In the genomic region with DNA sequence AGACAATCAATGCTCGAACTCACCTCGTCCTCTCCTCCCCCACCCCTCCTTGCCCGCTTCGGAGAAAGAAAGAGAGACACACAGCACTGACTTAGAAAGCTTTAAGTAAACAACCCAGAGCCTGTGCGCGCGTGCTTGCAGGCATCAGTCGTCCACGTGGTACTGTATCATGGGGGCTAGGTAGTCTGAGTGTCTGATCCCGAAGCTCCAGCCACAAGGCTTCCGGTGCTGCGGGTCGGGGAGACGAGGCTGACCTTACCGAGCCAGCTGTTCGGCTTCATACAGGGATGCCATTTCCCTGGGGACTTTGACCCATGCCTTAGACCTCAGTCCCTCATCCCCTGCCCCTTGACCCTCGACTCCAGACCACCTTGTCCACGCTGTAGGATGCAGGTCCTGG, we compare ENCODE assay signal across 15 mouse cellular contexts. TPM values are rescaled to one million over a fixed set of nuclear protein-coding genes. Genes with fewer than 3 reads are reported as not detected.
A peak's percentile ranks its signal among the peaks of the same experiment; 100 is the strongest.
DNase-seq lines count a peak whose midpoint lies in the region; ATAC-seq and TF ChIP-seq lines count a peak whose summit lies in the region.
"Had no signal": no experiment of that assay in that cellular context is flagged by ENCODE, and none has a peak within 500 bp of the region (broad histone marks: within the 10 kb centered on the region; RNA-seq: fewer than 3 reads in every experiment).

No protein-coding gene starts in this region.

- peaks cover 44% of the 10 kb centered on the region for H3K4me1 ChIP-seq in heart, embryonic 10.5 days
- peaks cover 33% of the 10 kb centered on the region for H3K4me1 ChIP-seq in kidney, postnatal 0 days (replicated peaks; ENCODE audit: insufficient read depth, low read length)
- peaks cover 23% of the 10 kb centered on the region for H3K4me1 ChIP-seq in embryonic facial prominence, embryonic 12.5 days
- peaks cover 54% of the 10 kb centered on the region for H3K4me1 ChIP-seq in liver, embryonic 15.5 days (replicated peaks)

- peak overlapping the region; percentile 22 for H3K4me3 ChIP-seq in heart, embryonic 10.5 days
- no peak overlapping the region for H3K4me3 ChIP-seq in kidney, postnatal 0 days (replicated peaks; ENCODE audit: low read depth, low read length)
- H3K4me3 ChIP-seq in embryonic facial prominence, embryonic 12.5 days, result no peak overlapping the region
- H3K4me3 ChIP-seq in liver, embryonic 15.5 days (replicated peaks), result no peak overlapping the region

- no peak for ATAC-seq in kidney, postnatal 0 days (replicated peaks; ENCODE audit: low FRiP score, low read depth)
- no peak for ATAC-seq in embryonic facial prominence, embryonic 12.5 days (ENCODE audit: insufficient number of reproducible peaks, insufficient read depth, low FRiP score, low TSS enrichment)
- no peak for ATAC-seq in liver, embryonic 15.5 days (ENCODE audit: insufficient read depth)
- no peak for ATAC-seq in megakaryocyte, adult 5-6 weeks (ENCODE audit: poor library complexity, severe bottlenecking)
- ATAC-seq: CD4-positive, CD25-positive, alpha-beta regulatory T cell, adult 4 months had no signal

- H3K9ac ChIP-seq in kidney, postnatal 0 days (ENCODE audit: low read depth, low read length), result no peak overlapping the region
- no peak overlapping the region for H3K9ac ChIP-seq in embryonic facial prominence, embryonic 12.5 days
- no peak overlapping the region for H3K9ac ChIP-seq in liver, embryonic 15.5 days

- no peak overlapping the region for H3K27ac ChIP-seq in heart, embryonic 10.5 days
- no peak overlapping the region for H3K27ac ChIP-seq in kidney, postnatal 0 days
- no peak overlapping the region for H3K27ac ChIP-seq in embryonic facial prominence, embryonic 12.5 days
- H3K27ac ChIP-seq in liver, embryonic 15.5 days (replicated peaks), result no peak overlapping the region
- H3K27ac ChIP-seq: macrophage had no signal

- 5% methylated on average over 18 of the region's 18 CpGs for WGBS in heart, embryonic 10.5 days
- 6% methylated on average over 18 of the region's 18 CpGs for WGBS in kidney, postnatal 0 days
- WGBS in embryonic facial prominence, embryonic 12.5 days, result 5% methylated on average over 18 of the region's 18 CpGs
- 13% methylated on average over 18 of the region's 18 CpGs for WGBS in liver, embryonic 15.5 days (ENCODE audit: insufficient replicate concordance)

- H3K36me3 ChIP-seq in heart, embryonic 10.5 days, result peaks cover 5% of the 10 kb centered on the region
- no peaks in the 10 kb centered on the region for H3K36me3 ChIP-seq in kidney, postnatal 0 days (ENCODE audit: insufficient read depth, low read length)
- H3K36me3 ChIP-seq in embryonic facial prominence, embryonic 12.5 days, result 0 out of 2 replicates have a peak, but pooled peaks cover 4% of the 10 kb centered on the region
- peaks cover 6% of the 10 kb centered on the region for H3K36me3 ChIP-seq in liver, embryonic 15.5 days (replicated peaks)

- H3K4me2 ChIP-seq in kidney, postnatal 0 days (ENCODE audit: low read length), result peak overlapping the region; percentile 25; the same call in 1 of the 2 replicates
- H3K4me2 ChIP-seq in embryonic facial prominence, embryonic 12.5 days (replicated peaks), result peak overlapping the region; percentile 0; the same call in 1 of the 2 replicates
- H3K4me2 ChIP-seq in liver, embryonic 15.5 days, result peak overlapping the region; percentile 23; the same call in 1 of the 2 replicates

- no peak for TF ChIP-seq CTCF in kidney, postnatal 0 days (IDR thresholded peaks at IDR 0.05; ENCODE audit: low read depth)

- no peaks in the 10 kb centered on the region for H3K9me3 ChIP-seq in heart, embryonic 10.5 days
- no peaks in the 10 kb centered on the region for H3K9me3 ChIP-seq in kidney, postnatal 0 days (replicated peaks; ENCODE audit: low read length)
- H3K9me3 ChIP-seq in embryonic facial prominence, embryonic 12.5 days, result no peaks in the 10 kb centered on the region
- no peaks in the 10 kb centered on the region for H3K9me3 ChIP-seq in liver, embryonic 15.5 days (replicated peaks)

- peaks cover 62% of the 10 kb centered on the region for H3K27me3 ChIP-seq in heart, embryonic 10.5 days (ENCODE audit: insufficient read depth, poor library complexity, severe bottlenecking)
- peaks cover 36% of the 10 kb centered on the region for H3K27me3 ChIP-seq in kidney, postnatal 0 days (ENCODE audit: insufficient read depth, low read length)
- peaks cover 47% of the 10 kb centered on the region for H3K27me3 ChIP-seq in embryonic facial prominence, embryonic 12.5 days
- H3K27me3 ChIP-seq in liver, embryonic 15.5 days, result peaks cover 51% of the 10 kb centered on the region

- DNase-seq in heart, embryonic 10.5 days (ENCODE audit: low spot score), result no peak
- no peak for DNase-seq in heart, postnatal 4 days
- peak; percentile 3 for DNase-seq in kidney, postnatal 0 days (ENCODE audit: low spot score)
- DNase-seq in kidney, postnatal 14 days, result no peak
- DNase-seq in gastrocnemius, postnatal 36 days, result no peak
- DNase-seq: right cerebral cortex, postnatal 4 days; thymus, postnatal 25 days had no signal

- intact Hi-C loops in gastrocnemius, postnatal 36 days (cut with DNase I), result no loop called here

RNA-seq across cellular contexts. Expression of gene Tymp, which starts 0.5 kb away (rescaled TPM):
- polyA plus RNA-seq in heart, embryonic 10.5 days (2016; fragmentation: Nextera tagmentation; extraction: Ambion mirVana), result 1.3 and 1.4 TPM in 2 replicates
- total RNA-seq in heart, postnatal 4 days (2021), result under 1 TPM; 0.31 to 0.72 TPM
- 1.7 and 2.1 TPM in 2 replicates for polyA plus RNA-seq in kidney, postnatal 0 days (2015; fragmentation: Nextera tagmentation; extraction: Ambion mirVana)
- 1.2 and 1.5 TPM in 2 replicates for polyA plus RNA-seq in embryonic facial prominence, embryonic 12.5 days (2016; fragmentation: Nextera tagmentation; extraction: Ambion mirVana)
- 0.40 TPM in 2 replicates for polyA plus RNA-seq in liver, embryonic 15.5 days (2015; fragmentation: Nextera tagmentation; extraction: Ambion mirVana)
- total RNA-seq in megakaryocyte, adult 5-6 weeks (2015), result not detected in 2 replicates
- total RNA-seq in megakaryocyte, adult 5-6 weeks (2017), result 0.07 and 0.12 TPM in 2 replicates
- under 1 TPM; 0.35 to 0.48 TPM for total RNA-seq in gastrocnemius, postnatal 36 days (2021)
- polyA plus RNA-seq: CD4-positive, CD25-positive, alpha-beta regulatory T cell, adult 4 months had no signal

RNA-seq across cellular contexts. Expression of gene Odf3b, which starts 1.7 kb away (rescaled TPM):
- polyA plus RNA-seq in heart, embryonic 10.5 days (2016; fragmentation: Nextera tagmentation; extraction: Ambion mirVana), result 0.31 and 0.38 TPM in 2 replicates
- total RNA-seq in heart, postnatal 4 days (2021), result under 1 TPM; 0.26 to 0.72 TPM
- 0.68 and 0.87 TPM in 2 replicates for polyA plus RNA-seq in kidney, postnatal 0 days (2015; fragmentation: Nextera tagmentation; extraction: Ambion mirVana)
- polyA plus RNA-seq in embryonic facial prominence, embryonic 12.5 days (2016; fragmentation: Nextera tagmentation; extraction: Ambion mirVana), result 0.27 and 0.51 TPM in 2 replicates
- 0.46 and 0.68 TPM in 2 replicates for polyA plus RNA-seq in liver, embryonic 15.5 days (2015; fragmentation: Nextera tagmentation; extraction: Ambion mirVana)
- not detected in 2 replicates for total RNA-seq in megakaryocyte, adult 5-6 weeks (2015)
- total RNA-seq in megakaryocyte, adult 5-6 weeks (2017), result not detected in 2 replicates
- under 1 TPM; 0.42 to 0.87 TPM for total RNA-seq in gastrocnemius, postnatal 36 days (2021)
- polyA plus RNA-seq: macrophage had no signal

RNA-seq across cellular contexts. Expression of gene Sco2, which starts 3.7 kb away (rescaled TPM):
- 8.1 TPM in 2 replicates for polyA plus RNA-seq in heart, embryonic 10.5 days (2016; fragmentation: Nextera tagmentation; extraction: Ambion mirVana)
- 10 to 100 TPM; 13.6 to 14.1 TPM for total RNA-seq in heart, postnatal 4 days (2021)
- polyA plus RNA-seq in kidney, postnatal 0 days (2015; fragmentation: Nextera tagmentation; extraction: Ambion mirVana), result 11.7 and 12.6 TPM in 2 replicates
- polyA plus RNA-seq in embryonic facial prominence, embryonic 12.5 days (2016; fragmentation: Nextera tagmentation; extraction: Ambion mirVana), result 5.5 and 6.2 TPM in 2 replicates
- 2.4 and 4.3 TPM in 2 replicates for polyA plus RNA-seq in liver, embryonic 15.5 days (2015; fragmentation: Nextera tagmentation; extraction: Ambion mirVana)
- total RNA-seq in megakaryocyte, adult 5-6 weeks (2015), result 7.3 and 10.4 TPM in 2 replicates
- 3.4 and 5.7 TPM in 2 replicates for total RNA-seq in megakaryocyte, adult 5-6 weeks (2017)
- total RNA-seq in gastrocnemius, postnatal 36 days (2021), result 10 to 100 TPM; 12.0 to 19.1 TPM

RNA-seq across cellular contexts. Expression of gene Klhdc7b, which starts 7.4 kb away (rescaled TPM):
- polyA plus RNA-seq in heart, embryonic 10.5 days (2016; fragmentation: Nextera tagmentation; extraction: Ambion mirVana), result 0.06 TPM in 1 of 2 replicates, not detected in the other
- total RNA-seq in heart, postnatal 4 days (2021), result not detected
- polyA plus RNA-seq in kidney, postnatal 0 days (2015; fragmentation: Nextera tagmentation; extraction: Ambion mirVana), result not detected in 2 replicates
- 0.11 TPM in 1 of 2 replicates, not detected in the other for polyA plus RNA-seq in embryonic facial prominence, embryonic 12.5 days (2016; fragmentation: Nextera tagmentation; extraction: Ambion mirVana)
- polyA plus RNA-seq in liver, embryonic 15.5 days (2015; fragmentation: Nextera tagmentation; extraction: Ambion mirVana), result not detected in 2 replicates
- not detected in 2 replicates for total RNA-seq in megakaryocyte, adult 5-6 weeks (2015)
- not detected in 2 replicates for total RNA-seq in megakaryocyte, adult 5-6 weeks (2017)
- total RNA-seq in gastrocnemius, postnatal 36 days (2021), result not detected
- total RNA-seq: gastrocnemius, adult 18-20 months had no signal
- polyA plus RNA-seq: brain, embryonic 14.5 days; CD4-positive, CD25-positive, alpha-beta regulatory T cell, adult 4 months; embryonic facial prominence, embryonic 14.5 days; macrophage had no signal

RNA-seq across cellular contexts. Expression of gene Ncaph2, which starts 21.8 kb away (rescaled TPM):
- 137 and 150 TPM in 2 replicates for polyA plus RNA-seq in heart, embryonic 10.5 days (2016; fragmentation: Nextera tagmentation; extraction: Ambion mirVana)
- total RNA-seq in heart, postnatal 4 days (2021), result 10 to 100 TPM; 91.0 to 99.7 TPM
- polyA plus RNA-seq in kidney, postnatal 0 days (2015; fragmentation: Nextera tagmentation; extraction: Ambion mirVana), result 100 and 108 TPM in 2 replicates
- 171 and 177 TPM in 2 replicates for polyA plus RNA-seq in embryonic facial prominence, embryonic 12.5 days (2016; fragmentation: Nextera tagmentation; extraction: Ambion mirVana)
- polyA plus RNA-seq in liver, embryonic 15.5 days (2015; fragmentation: Nextera tagmentation; extraction: Ambion mirVana), result 110 and 115 TPM in 2 replicates
- 89.5 and 98.1 TPM in 2 replicates for total RNA-seq in megakaryocyte, adult 5-6 weeks (2015)
- total RNA-seq in megakaryocyte, adult 5-6 weeks (2017), result 86.6 and 92.0 TPM in 2 replicates
- total RNA-seq in gastrocnemius, postnatal 36 days (2021), result 10 to 100 TPM; 36.7 to 43.0 TPM
